Mouse (Mus musculus) activated CD4-positive, CD25-positive, alpha-beta regulatory T cell, adult 9 weeks (primary cell): Measurements from ENCODE around the gene Ccdc115. TPM values are rescaled to one million over a fixed set of nuclear protein-coding genes. Genes with fewer than 3 reads are reported as not detected.

ENCODE experiments used
- polyA plus RNA-seq: library from polyadenylated mRNA; unstranded; fragments of 100-300 nt; shearing (Covaris generic); gene quantifications from one replicate; pipeline ENCODE4 v1.2.1, GENCODE M21; 2017

Gene Ccdc115
- polyA plus RNA-seq = 50.1 TPM

GRCm38 (mm10) chr1:34439215-34439960 lies at the start of gene Ccdc115, which contains the start of gene Imp4:
Gene Ccdc115, minus strand, starts transcription at chr1:34439672.
Gene Imp4, plus strand, starts transcription at chr1:34439851.

GRCm38 (mm10) chr1:34459284-34460060 lies 20.0 kb upstream of the Ccdc115 start, which contains the start of gene Ptpn18:
Gene Ptpn18, plus strand, starts transcription at chr1:34459762.

Other genes with a start within 250 kb of the Ccdc115 start
- gene Imp4, start 179 bp upstream of the Ccdc115 start, polyA plus RNA-seq = 158 TPM
- gene Ptpn18, start 20.1 kb upstream of the Ccdc115 start, polyA plus RNA-seq = 300 TPM
- 0.38 TPM for gene Prss39, start 58.7 kb upstream of the Ccdc115 start, polyA plus RNA-seq
- gene Cfc1, start 96.0 kb upstream of the Ccdc115 start, polyA plus RNA-seq = not detected
- gene Prss40, start 121.3 kb upstream of the Ccdc115 start, polyA plus RNA-seq = not detected
- not detected for gene Amer3, start 140.0 kb upstream of the Ccdc115 start, polyA plus RNA-seq